Mouse (Mus musculus) testis, adult 2 months (tissue): Measurements from ENCODE around the gene Gm37240. TPM values are rescaled to one million over a fixed set of nuclear protein-coding genes. Genes with fewer than 3 reads are reported as not detected.

ENCODE experiments used
- H3K27ac ChIP-seq: fragments of 200-500 bp; 2 replicates; pipeline ENCODE4 v1.5.1; 2012; ENCODE audit warnings: low read depth, low read length; ENCODE audit not compliant: control insufficient read depth, insufficient read depth
- H3K27me3 ChIP-seq: fragments of 200-500 bp; 2 replicates; pipeline ENCODE4 v1.6.1; 2012; ENCODE audit warnings: mild to moderate bottlenecking, low read length, moderate library complexity; ENCODE audit not compliant: control insufficient read depth, insufficient read depth
- H3K36me3 ChIP-seq: fragments of 200-500 bp; 2 replicates; pipeline ENCODE4 v1.6.1; 2012; ENCODE audit warnings: mild to moderate bottlenecking, low read length; ENCODE audit not compliant: control insufficient read depth, insufficient read depth
- H3K4me1 ChIP-seq: fragments of 200-500 bp; 2 replicates; pipeline ENCODE4 v1.6.1; 2012; ENCODE audit warnings: low read length; ENCODE audit not compliant: control insufficient read depth, insufficient read depth
- H3K4me3 ChIP-seq: fragments of 200-500 bp; 2 replicates; pipeline ENCODE4 v1.5.1; 2012; ENCODE audit warnings: low read depth, mild to moderate bottlenecking, low read length, moderate library complexity, mixed read lengths; ENCODE audit not compliant: control insufficient read depth
- CTCF ChIP-seq: fragments of 200-500 bp; IDR thresholded peaks from 2 replicates; pipeline ENCODE4 v1.5.1; 2012; ENCODE audit warnings: low read depth, mild to moderate bottlenecking, inconsistent platforms, low read length, moderate library complexity; ENCODE audit not compliant: control insufficient read depth, insufficient read depth, insufficient replicate concordance
- POLR2A ChIP-seq: fragments of 200-500 bp; IDR thresholded peaks from 2 replicates; pipeline ENCODE4 v1.6.1; 2012; ENCODE audit warnings: low read depth, mild to moderate bottlenecking, inconsistent platforms, low read length, moderate library complexity; ENCODE audit not compliant: control insufficient read depth
- polyA plus RNA-seq: library from polyadenylated mRNA; depleted of rRNA; stranded (reverse); fragments of >200 nt; gene quantifications from 2 replicates; pipeline ENCODE4 v1.2.3, GENCODE M21; 2012

Gene Gm37240
- polyA plus RNA-seq, 1 experiment, result not detected

GRCm38 (mm10) chr3:85311176-85311575 lies 576.1 kb downstream of the Gm37240 start:
- H3K27me3 ChIP-seq, result no peaks in the 10 kb centered on the region
- H3K36me3 ChIP-seq, result no peaks in the 10 kb centered on the region
- H3K27ac ChIP-seq, result no peak overlapping the region
- no peak for TF ChIP-seq POLR2A
- no peak for TF ChIP-seq CTCF
- no peak overlapping the region for H3K4me3 ChIP-seq
- H3K4me1 ChIP-seq, result no peaks in the 10 kb centered on the region

DNA sequence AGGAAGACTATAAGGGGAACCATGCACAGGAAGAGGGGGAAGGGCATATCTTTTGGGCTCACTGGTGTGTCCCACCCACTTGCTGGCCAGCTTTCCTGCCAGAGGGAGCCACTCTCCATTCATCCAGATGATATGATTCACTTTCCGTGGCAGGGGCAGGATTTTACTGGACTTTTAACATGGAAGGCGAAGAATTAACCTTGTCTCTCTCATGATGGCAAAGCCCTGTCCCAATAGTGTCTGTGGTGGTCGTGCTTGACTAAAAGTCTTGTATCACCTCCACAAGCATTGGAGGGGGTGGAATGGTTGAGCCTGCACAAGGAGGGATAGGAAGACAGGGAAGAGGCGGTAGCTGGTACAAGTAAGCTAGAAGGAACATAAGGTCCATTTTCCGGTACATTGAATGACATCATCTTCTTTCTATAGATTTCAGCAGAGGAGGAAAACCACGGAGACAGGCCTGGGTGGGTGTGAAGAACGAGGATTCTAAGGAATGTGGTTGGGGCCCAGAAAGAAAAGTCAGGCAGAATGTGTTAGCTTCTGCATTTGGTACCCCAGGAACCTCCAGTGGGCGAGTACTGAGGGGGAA lies 576.8 kb downstream of the Gm37240 start:
- H3K4me3 ChIP-seq, result no peak overlapping the region
- H3K36me3 ChIP-seq, result no peaks in the 10 kb centered on the region
- H3K27me3 ChIP-seq, result no peaks in the 10 kb centered on the region
- TF ChIP-seq CTCF, result no peak
- TF ChIP-seq POLR2A, result no peak
- no peak overlapping the region for H3K27ac ChIP-seq
- H3K4me1 ChIP-seq, result no peaks in the 10 kb centered on the region

- Histone ChIP-seq H3K36me3 (no peaks in the 10 kb centered on the region), H3K27ac (no peak overlapping the region), H3K27me3 (no peaks in the 10 kb centered on the region), H3K4me3 (no peak overlapping the region), H3K4me1 (no peaks in the 10 kb centered on the region)
- TF ChIP-seq POLR2A (no peak), CTCF (no peak)
Measured at GRCm38 (mm10) chr3:85309168-85309567, 578.1 kb downstream of the Gm37240 start.

GRCm38 (mm10) chr3:85308706-85309105 lies 578.6 kb downstream of the Gm37240 start:
- no peaks in the 10 kb centered on the region for H3K27me3 ChIP-seq
- TF ChIP-seq POLR2A, result no peak
- TF ChIP-seq CTCF, result no peak
- no peaks in the 10 kb centered on the region for H3K36me3 ChIP-seq
- no peak overlapping the region for H3K4me3 ChIP-seq
- no peak overlapping the region for H3K27ac ChIP-seq
- no peaks in the 10 kb centered on the region for H3K4me1 ChIP-seq

GRCm38 (mm10) chr3:85301851-85302250 lies 585.5 kb downstream of the Gm37240 start:
- H3K27me3 ChIP-seq, result no peaks in the 10 kb centered on the region

DNA sequence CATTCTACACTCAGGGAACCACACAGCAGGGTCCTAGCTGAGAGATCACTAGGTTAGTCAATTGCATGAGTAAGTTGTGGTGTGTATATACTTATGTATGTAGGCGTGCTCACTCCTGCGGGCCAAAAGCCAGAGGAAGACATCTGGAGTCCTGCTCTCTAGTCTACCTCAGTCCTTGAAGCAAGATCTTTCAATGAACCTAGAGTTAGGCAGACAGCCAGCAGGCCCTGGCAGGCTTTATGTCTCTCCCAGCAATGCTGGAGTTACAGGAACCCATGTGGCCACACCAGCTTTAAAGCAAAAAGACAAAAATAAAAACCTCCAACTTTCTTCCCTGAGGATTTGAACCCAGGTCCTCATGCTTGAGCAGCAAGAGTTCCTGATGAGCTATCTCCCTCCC lies 586.0 kb downstream of the Gm37240 start:
- H3K4me1 ChIP-seq, result no peaks in the 10 kb centered on the region
- H3K4me3 ChIP-seq, result no peak overlapping the region
- H3K27ac ChIP-seq, result no peak overlapping the region
- no peak for TF ChIP-seq CTCF
- no peak for TF ChIP-seq POLR2A
- no peaks in the 10 kb centered on the region for H3K36me3 ChIP-seq
- no peaks in the 10 kb centered on the region for H3K27me3 ChIP-seq

More at GRCm38 (mm10) chr3:85301851-85302250, 585.5 kb downstream of the Gm37240 start:
- H3K36me3 ChIP-seq, result no peaks in the 10 kb centered on the region
- no peaks in the 10 kb centered on the region for H3K4me1 ChIP-seq
- no peak overlapping the region for H3K4me3 ChIP-seq
- TF ChIP-seq POLR2A (no peak), CTCF (no peak)
- H3K27ac ChIP-seq, result no peak overlapping the region

- no peaks in the 10 kb centered on the region for H3K36me3 ChIP-seq
- H3K4me1 ChIP-seq, result no peaks in the 10 kb centered on the region
- H3K4me3 ChIP-seq, result no peak overlapping the region
- H3K27me3 ChIP-seq, result no peaks in the 10 kb centered on the region
- no peak overlapping the region for H3K27ac ChIP-seq
- TF ChIP-seq POLR2A, result no peak
- no peak for TF ChIP-seq CTCF
Measured at GRCm38 (mm10) chr3:85299649-85300550, 587.4 kb downstream of the Gm37240 start.
